Mouse (Mus musculus): Measurements from ENCODE around the gene Mbip. TPM values are rescaled to one million over a fixed set of nuclear protein-coding genes. Genes with fewer than 3 reads are reported as not detected.

Mbip gene
- polyA plus RNA-seq, 1 experiment, result 37.8 TPM

DNA sequence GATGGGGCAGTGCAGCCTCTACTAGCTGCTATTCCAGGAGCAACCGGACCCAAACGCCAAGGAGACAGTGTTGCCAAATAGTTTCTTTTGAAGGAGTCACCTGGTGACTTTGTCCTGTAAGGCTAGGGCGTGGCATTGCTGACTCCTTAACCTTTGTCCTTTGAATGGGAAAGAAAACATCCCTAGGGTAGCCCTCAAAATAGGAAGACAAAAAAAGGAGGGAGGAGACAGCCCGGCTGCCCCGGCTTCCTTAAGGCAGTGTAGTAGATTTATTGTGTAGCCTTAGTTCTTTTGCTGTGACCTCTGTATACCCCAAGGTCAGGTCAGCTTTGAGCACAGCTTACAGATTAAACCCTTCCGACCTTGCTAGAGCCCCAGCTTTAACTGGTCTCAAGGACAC, 49.2 kb downstream of the Mbip start:
- no peak overlapping the region for H3K4me3 ChIP-seq (replicated peaks; ENCODE audit: extremely low read depth, low read depth, low read length)
- TF ChIP-seq POLR2A (IDR thresholded peaks at IDR 0.05; ENCODE audit: borderline replicate concordance, extremely low read depth, low read depth, low read length) (0 out of 2 replicates have a peak, but pooled peaks have one; percentile 19), CTCF (IDR thresholded peaks at IDR 0.05; ENCODE audit: insufficient read depth, low read length) (no peak)
- DNase-seq, result no peak
- WGBS, result 48% methylated on average over 6 of the region's 6 CpGs
- peaks cover 6% of the 10 kb centered on the region; the same call in 1 of the 2 replicates for H3K4me1 ChIP-seq (ENCODE audit: control insufficient read depth, insufficient read depth, low read length)

DNA sequence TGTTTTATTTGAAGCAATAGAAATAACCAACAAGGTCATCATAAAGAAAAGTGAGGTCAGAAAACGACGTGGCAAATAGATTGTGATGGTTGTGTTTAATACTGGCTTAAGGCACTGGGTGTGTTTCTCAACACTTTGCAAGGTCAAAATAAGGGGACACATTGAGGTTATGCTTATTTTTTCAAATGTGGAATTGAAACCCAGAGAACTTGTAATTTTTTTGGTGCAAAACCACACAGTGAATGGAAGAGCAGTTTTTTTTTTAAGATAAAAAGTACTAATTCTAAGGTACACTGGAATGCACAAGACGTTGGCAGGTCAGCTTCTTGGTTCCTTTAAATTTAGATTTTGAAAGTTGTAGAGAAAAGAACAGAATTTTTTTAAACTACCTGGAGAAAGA, 50.5 kb downstream of the Mbip start:
- TF ChIP-seq POLR2A (IDR thresholded peaks at IDR 0.05; ENCODE audit: borderline replicate concordance, extremely low read depth, low read depth, low read length), result no peak
- Histone ChIP-seq H3K4me1 (ENCODE audit: control insufficient read depth, insufficient read depth, low read length) (peaks cover 6% of the 10 kb centered on the region; the same call in 1 of the 2 replicates), H3K4me3 (replicated peaks; ENCODE audit: extremely low read depth, low read depth, low read length) (no peak overlapping the region)
- no peak for DNase-seq
- WGBS, result 72% methylated on average over 3 of the region's 3 CpGs

DNA sequence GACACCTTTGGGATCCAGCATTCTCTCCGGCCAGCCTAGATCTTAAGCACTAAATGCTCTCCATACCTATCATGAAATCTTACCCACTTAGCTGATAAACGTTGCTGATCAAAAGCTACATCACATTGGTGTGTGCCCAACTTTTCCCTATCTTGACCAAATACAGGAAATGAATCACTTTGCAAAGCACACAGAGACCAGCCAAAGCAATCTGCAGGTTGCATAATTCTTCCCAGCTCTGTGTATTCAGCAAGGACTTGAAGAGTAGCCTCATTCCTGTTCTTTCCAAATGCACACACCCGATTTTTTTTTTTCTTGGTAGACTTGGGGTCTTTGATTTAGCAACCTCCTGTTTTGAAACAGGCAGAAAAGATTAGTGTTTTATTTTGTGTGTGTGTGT, 57.1 kb downstream of the Mbip start:
- DNase-seq, result no peak
- Histone ChIP-seq H3K4me1 (ENCODE audit: control insufficient read depth, insufficient read depth, low read length) (no peaks in the 10 kb centered on the region; the same call in 1 of the 2 replicates), H3K4me3 (replicated peaks; ENCODE audit: extremely low read depth, low read depth, low read length) (no peak overlapping the region)
- WGBS, result 47% methylated on average over 3 of the region's 3 CpGs
- TF ChIP-seq CTCF (IDR thresholded peaks at IDR 0.05; ENCODE audit: insufficient read depth, low read length) (no peak), POLR2A (IDR thresholded peaks at IDR 0.05; ENCODE audit: borderline replicate concordance, extremely low read depth, low read depth, low read length) (no peak)

DNA sequence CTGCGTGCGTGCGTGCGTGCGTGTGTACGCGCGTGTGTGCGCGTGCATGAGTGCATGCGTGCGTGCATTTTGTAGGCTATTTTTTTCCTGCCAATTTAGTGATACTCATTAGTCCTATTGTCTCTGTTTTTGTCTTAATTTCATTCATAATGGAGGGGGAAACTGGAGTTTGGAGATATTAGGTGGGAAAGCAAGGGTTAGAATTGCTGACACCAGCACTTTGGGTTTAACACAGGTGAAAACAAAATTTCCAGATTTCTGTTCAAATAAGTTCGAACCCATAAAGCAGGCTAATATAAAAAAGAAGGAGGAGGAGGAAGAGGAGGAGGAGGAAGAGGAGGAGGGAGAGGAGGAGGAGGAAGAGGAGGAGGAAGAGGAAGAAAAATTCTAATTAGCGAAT, 58.9 kb downstream of the Mbip start:
- no peak overlapping the region for H3K4me3 ChIP-seq (replicated peaks; ENCODE audit: extremely low read depth, low read depth, low read length)
- 93% methylated on average over 14 of the region's 14 CpGs for WGBS
- no peaks in the 10 kb centered on the region; the same call in 1 of the 2 replicates for H3K4me1 ChIP-seq (ENCODE audit: control insufficient read depth, insufficient read depth, low read length)
- TF ChIP-seq CTCF (IDR thresholded peaks at IDR 0.05; ENCODE audit: insufficient read depth, low read length) (no peak), POLR2A (IDR thresholded peaks at IDR 0.05; ENCODE audit: borderline replicate concordance, extremely low read depth, low read depth, low read length) (no peak)
- DNase-seq, result no peak

- no peak for TF ChIP-seq POLR2A (IDR thresholded peaks at IDR 0.05; ENCODE audit: borderline replicate concordance, extremely low read depth, low read depth, low read length)
- no peak for TF ChIP-seq CTCF (IDR thresholded peaks at IDR 0.05; ENCODE audit: insufficient read depth, low read length)
- 59% methylated on average over 2 of the region's 2 CpGs for WGBS
- Histone ChIP-seq H3K4me3 (replicated peaks; ENCODE audit: extremely low read depth, low read depth, low read length) (no peak overlapping the region), H3K4me1 (ENCODE audit: control insufficient read depth, insufficient read depth, low read length) (no peaks in the 10 kb centered on the region; the same call in 1 of the 2 replicates)
- DNase-seq, result no peak
Measured at GRCm38 (mm10) chr12:56284210-56284609, 61.5 kb downstream of the Mbip start.

- no peak overlapping the region for H3K4me3 ChIP-seq (replicated peaks; ENCODE audit: extremely low read depth, low read depth, low read length)
- TF ChIP-seq CTCF (IDR thresholded peaks at IDR 0.05; ENCODE audit: insufficient read depth, low read length), result no peak
- TF ChIP-seq POLR2A (IDR thresholded peaks at IDR 0.05; ENCODE audit: borderline replicate concordance, extremely low read depth, low read depth, low read length), result no peak
- no peaks in the 10 kb centered on the region for H3K4me1 ChIP-seq (ENCODE audit: control insufficient read depth, insufficient read depth, low read length)
- 52% methylated on average over 3 of the region's 3 CpGs for WGBS
- peak; percentile 39 for DNase-seq
Measured at GRCm38 (mm10) chr12:56281649-56282048, 64.0 kb downstream of the Mbip start.

Other genes with a start within 250 kb of the Mbip start
- 267 and 400 TPM in 2 replicates for gene Nkx2-1, start 191.0 kb upstream of the Mbip start, polyA plus RNA-seq (2012; rRNA removed)

Data from lung, adult 2 months (tissue).